Mouse (Mus musculus): ENCODE data around the gene Cdh20. TPM values are rescaled to one million over a fixed set of nuclear protein-coding genes. Genes with fewer than 3 reads are reported as not detected.
A peak's percentile ranks its signal among the peaks of the same experiment; 100 is the strongest.
"Not testable (repeated sequence)": the region's sequence is repeated elsewhere in the genome, so short reads cannot be mapped to it uniquely, and the experiment has no call there.

Cdh20 gene
- polyA plus RNA-seq, 1 experiment from 2014 or later = 0.23 TPM

DNA sequence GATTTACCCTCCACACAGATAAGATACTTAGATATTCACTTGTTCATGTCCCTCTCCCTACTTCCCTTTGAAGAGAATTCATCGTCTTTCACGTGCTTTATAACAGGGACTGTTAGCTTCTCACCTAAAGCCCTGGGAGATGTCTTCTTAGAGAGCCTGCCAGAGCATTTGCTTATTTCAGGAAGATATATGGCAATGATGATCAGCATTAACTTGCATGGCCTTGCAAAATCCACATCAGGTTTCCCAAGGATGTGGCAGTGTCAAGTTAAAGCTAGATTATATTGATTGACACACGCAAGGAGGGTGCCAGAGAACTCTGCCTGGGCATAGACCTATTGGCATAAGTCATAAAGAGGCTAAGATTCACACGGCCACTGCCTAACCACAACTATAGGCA is 168.6 kb downstream of the Cdh20 start:
- no peak for ATAC-seq
- no peak overlapping the region for H3K27ac ChIP-seq
- no peak overlapping the region for H3K4me2 ChIP-seq (replicated peaks)
- no peaks in the 10 kb centered on the region for H3K27me3 ChIP-seq (replicated peaks)
- no peak overlapping the region for H3K9ac ChIP-seq
- no peaks in the 10 kb centered on the region for H3K9me3 ChIP-seq
- WGBS = 86% methylated on average over 4 of the region's 4 CpGs
- H3K36me3 ChIP-seq = no peaks in the 10 kb centered on the region
- no peaks in the 10 kb centered on the region for H3K4me1 ChIP-seq (replicated peaks)
- no peak overlapping the region for H3K4me3 ChIP-seq (replicated peaks)

DNA sequence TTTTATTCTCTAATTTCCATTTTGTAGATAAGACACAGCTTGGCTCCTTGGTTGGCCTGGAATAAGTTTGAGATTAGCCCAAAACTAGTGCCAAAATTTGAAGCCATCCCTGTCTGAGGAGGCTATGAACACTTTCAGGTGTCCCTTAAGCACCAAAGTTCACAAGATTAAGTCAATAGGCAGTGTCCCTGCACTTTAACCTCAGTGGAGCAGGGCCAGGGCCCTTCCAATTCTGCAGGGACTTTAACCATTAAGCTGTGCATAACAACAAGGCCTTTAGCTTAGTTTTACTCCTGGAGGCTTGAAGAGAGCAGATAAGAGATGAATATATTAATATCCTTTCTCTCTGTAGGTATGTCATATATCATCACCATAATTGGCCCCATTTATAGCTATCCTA is 170.8 kb downstream of the Cdh20 start:
- no peaks in the 10 kb centered on the region for H3K9me3 ChIP-seq
- H3K4me2 ChIP-seq (replicated peaks) = no peak overlapping the region
- no peaks in the 10 kb centered on the region for H3K27me3 ChIP-seq (replicated peaks)
- no peak overlapping the region for H3K9ac ChIP-seq
- no peaks in the 10 kb centered on the region for H3K36me3 ChIP-seq
- H3K4me1 ChIP-seq (replicated peaks) = no peaks in the 10 kb centered on the region
- H3K27ac ChIP-seq = no peak overlapping the region
- no peak overlapping the region for H3K4me3 ChIP-seq (replicated peaks)
- ATAC-seq = 0 out of 2 replicates have a peak, but pooled peaks have one; percentile 28

DNA sequence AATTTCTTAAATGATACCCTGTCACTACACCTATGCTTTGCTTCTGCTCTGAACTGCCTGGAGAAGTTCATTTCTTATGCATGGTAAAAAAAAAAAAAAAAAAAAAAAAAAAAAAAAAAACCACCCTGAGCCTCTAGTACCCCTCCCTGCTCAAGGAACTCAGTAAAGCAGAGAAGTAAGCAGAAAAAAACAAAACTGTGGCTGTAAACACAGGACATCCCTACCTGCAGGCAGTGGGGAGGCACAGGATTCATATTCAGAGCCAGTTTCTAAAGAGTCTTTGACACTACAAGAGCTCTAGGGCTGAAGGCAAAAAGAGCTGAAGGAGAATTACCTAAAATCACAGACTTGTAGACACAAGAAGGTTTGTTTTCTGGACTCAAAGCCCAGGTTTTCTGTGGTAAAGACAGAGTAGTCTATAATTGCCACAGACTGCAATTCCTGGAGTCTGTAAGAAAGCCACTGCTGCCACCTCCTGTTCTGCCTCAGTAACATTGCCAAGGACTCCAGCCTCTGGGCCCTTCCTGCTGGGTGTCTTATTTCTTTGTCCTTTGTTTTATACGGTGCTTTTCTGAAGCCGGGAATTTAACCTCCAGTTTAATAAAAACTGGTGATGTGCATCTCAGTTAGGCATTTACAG is 176.3 kb downstream of the Cdh20 start:
- no peaks in the 10 kb centered on the region for H3K36me3 ChIP-seq
- H3K27me3 ChIP-seq (replicated peaks) = no peaks in the 10 kb centered on the region
- H3K4me3 ChIP-seq (replicated peaks) = no peak overlapping the region
- no peak overlapping the region for H3K27ac ChIP-seq
- no peak overlapping the region for H3K4me2 ChIP-seq (replicated peaks)
- WGBS = 13% methylated on average over 2 of the region's 2 CpGs
- no peaks in the 10 kb centered on the region for H3K4me1 ChIP-seq (replicated peaks)
- peak; percentile 67; the same call in 1 of the 2 replicates for ATAC-seq
- H3K9me3 ChIP-seq = no peaks in the 10 kb centered on the region
- H3K9ac ChIP-seq = no peak overlapping the region

DNA sequence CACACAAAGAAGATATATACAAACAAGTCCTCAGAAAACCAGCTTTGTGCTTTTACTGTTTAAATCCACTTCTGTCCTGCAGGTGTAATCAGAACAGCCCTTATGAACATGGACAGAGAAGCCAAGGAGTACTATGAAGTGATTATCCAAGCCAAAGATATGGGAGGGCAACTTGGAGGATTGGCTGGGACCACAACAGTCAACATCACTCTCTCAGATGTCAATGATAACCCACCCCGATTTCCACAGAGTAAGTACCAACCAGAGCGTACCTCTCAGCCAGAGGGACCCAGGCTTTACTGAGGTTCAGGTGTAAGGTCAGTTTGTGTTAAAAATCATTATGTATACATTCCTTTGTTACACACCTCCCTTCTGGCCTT is 176.8 kb downstream of the Cdh20 start:
- Histone ChIP-seq H3K27ac (no peak overlapping the region), H3K36me3 (no peaks in the 10 kb centered on the region), H3K9me3 (no peaks in the 10 kb centered on the region), H3K4me3 (replicated peaks) (no peak overlapping the region), H3K4me1 (replicated peaks) (no peaks in the 10 kb centered on the region), H3K27me3 (replicated peaks) (no peaks in the 10 kb centered on the region), H3K9ac (no peak overlapping the region), H3K4me2 (replicated peaks) (no peak overlapping the region)
- WGBS = 71% methylated on average over 2 of the region's 2 CpGs
- no peak for ATAC-seq

DNA sequence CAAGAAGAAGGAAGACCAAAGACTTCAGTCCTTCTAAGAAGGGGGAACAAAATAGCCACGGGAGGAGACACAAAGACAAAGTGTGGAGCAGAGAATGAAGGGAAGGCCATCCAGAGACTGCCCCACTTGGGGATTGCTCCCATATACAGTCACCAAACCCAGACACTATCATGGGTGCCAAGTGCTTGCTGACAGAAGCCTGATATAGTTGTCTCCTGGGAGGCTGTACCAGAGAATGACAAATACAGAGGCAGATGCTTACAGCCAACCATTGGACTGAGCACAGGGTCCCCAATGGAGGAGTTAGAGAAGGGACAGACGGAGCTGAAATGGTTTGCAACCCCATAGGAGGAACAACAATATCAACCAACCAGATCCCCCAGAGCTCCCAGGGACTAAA is 181.3 kb downstream of the Cdh20 start:
- H3K4me3 ChIP-seq (replicated peaks); ATAC-seq; H3K27me3 ChIP-seq (replicated peaks); H3K36me3 ChIP-seq; H3K4me1 ChIP-seq (replicated peaks); H3K4me2 ChIP-seq (replicated peaks); H3K9ac ChIP-seq; H3K27ac ChIP-seq; H3K9me3 ChIP-seq: not testable (repeated sequence)
- whole genome bisulfite sequencing = 86% methylated on average over 2 of the region's 2 CpGs

DNA sequence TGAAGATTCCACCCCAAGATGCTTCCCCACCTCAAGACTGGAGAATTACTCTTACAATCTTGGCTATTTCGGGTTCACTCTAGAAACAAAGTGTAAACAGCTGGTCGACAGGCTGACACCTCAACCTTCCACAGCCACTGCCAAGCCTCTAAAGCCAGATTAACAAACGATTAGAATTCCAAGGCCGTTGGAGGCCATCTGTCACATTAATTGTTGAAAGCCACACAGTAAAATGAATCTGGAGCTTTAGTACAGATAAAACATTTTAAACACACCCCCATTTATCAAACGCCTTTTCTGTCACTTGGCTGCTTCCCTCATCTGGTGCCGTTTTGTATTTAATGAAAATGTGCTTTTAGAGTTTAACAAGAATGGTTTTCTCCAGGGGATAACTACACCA is 188.7 kb downstream of the Cdh20 start:
- no peak overlapping the region for H3K4me2 ChIP-seq (replicated peaks)
- H3K4me1 ChIP-seq (replicated peaks) = no peaks in the 10 kb centered on the region
- 25% methylated on average over 6 of the region's 6 CpGs for WGBS
- H3K36me3 ChIP-seq = no peaks in the 10 kb centered on the region
- H3K4me3 ChIP-seq (replicated peaks) = no peak overlapping the region
- no peaks in the 10 kb centered on the region for H3K27me3 ChIP-seq (replicated peaks)
- ATAC-seq = no peak
- no peak overlapping the region for H3K27ac ChIP-seq
- no peak overlapping the region for H3K9ac ChIP-seq
- H3K9me3 ChIP-seq = no peaks in the 10 kb centered on the region

DNA sequence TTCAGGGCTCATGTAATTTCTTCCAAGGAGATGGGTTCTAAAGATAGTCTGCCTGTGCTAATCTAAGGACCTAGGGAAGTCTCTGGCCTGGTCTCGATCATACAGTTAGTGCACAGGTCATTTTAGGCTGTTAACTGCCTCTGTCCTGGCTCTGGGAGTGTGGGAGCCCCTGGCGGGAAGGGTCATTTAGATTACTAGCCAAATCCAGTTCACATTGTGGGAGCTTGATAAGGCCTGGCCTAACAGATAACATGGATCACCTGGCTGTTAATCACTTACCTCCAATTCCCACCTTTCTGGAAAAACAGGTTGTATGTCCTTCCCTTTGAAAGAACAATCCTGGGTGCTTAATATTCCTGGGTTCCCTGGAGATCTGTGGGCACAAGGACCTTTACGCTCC is 193.3 kb downstream of the Cdh20 start:
- no peak overlapping the region for H3K4me3 ChIP-seq (replicated peaks)
- H3K4me2 ChIP-seq (replicated peaks) = no peak overlapping the region
- no peaks in the 10 kb centered on the region for H3K4me1 ChIP-seq (replicated peaks)
- no peak overlapping the region for H3K27ac ChIP-seq
- H3K9me3 ChIP-seq = no peaks in the 10 kb centered on the region
- H3K27me3 ChIP-seq (replicated peaks) = no peaks in the 10 kb centered on the region
- ATAC-seq = peak; percentile 97
- H3K9ac ChIP-seq = no peak overlapping the region
- 57% methylated on average over 3 of the region's 3 CpGs for WGBS
- H3K36me3 ChIP-seq = no peaks in the 10 kb centered on the region

DNA sequence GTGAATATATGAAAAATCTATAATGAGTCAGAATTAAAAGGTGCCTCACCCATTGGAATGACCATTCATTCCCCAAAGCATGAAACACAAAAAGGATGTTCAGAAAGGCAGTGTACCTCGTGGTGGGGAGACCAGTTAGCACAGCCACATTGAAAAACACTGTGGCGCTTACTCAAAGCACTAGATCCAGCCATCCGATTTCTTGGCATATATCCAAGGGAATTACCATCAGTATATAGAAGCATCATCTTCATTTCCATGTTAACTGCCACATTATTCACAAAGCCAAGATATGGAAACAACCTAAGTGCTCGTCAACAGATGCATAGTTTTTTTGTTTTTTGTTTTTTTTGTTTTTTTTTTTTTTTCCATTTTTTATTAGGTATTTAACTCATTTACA is 193.9 kb downstream of the Cdh20 start:
- no peak overlapping the region for H3K9ac ChIP-seq
- 80% methylated on average over 4 of the region's 4 CpGs for WGBS
- H3K27ac ChIP-seq = no peak overlapping the region
- no peaks in the 10 kb centered on the region for H3K36me3 ChIP-seq
- ATAC-seq = no peak
- no peaks in the 10 kb centered on the region for H3K9me3 ChIP-seq
- H3K4me1 ChIP-seq (replicated peaks) = no peaks in the 10 kb centered on the region
- no peak overlapping the region for H3K4me3 ChIP-seq (replicated peaks)
- H3K27me3 ChIP-seq (replicated peaks) = no peaks in the 10 kb centered on the region
- no peak overlapping the region for H3K4me2 ChIP-seq (replicated peaks)

DNA sequence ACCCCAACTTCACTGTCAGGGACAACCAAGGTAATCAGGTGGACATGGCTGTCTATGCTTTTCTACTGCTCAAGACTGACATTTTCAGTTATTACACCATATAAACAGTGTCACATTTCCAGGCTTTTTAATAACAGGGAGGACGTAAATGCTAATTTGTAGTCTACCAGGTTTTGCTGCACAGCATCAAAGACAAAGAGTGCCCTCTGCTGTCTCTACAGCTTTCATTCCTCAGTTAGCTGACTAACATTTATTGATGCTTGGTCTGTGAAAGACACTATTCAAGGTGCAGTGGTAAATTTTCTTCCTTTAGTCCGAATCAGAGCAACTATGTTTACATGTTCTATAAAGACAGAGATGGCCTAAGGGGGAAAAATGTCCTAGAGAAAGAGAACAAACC is 210.7 kb downstream of the Cdh20 start:
- Histone ChIP-seq H3K27me3 (replicated peaks) (no peaks in the 10 kb centered on the region), H3K36me3 (no peaks in the 10 kb centered on the region), H3K4me3 (replicated peaks) (no peak overlapping the region), H3K9ac (no peak overlapping the region), H3K27ac (no peak overlapping the region), H3K4me2 (replicated peaks) (no peak overlapping the region), H3K9me3 (no peaks in the 10 kb centered on the region), H3K4me1 (replicated peaks) (no peaks in the 10 kb centered on the region)
- no peak for ATAC-seq
- WGBS = 38% methylated on average over 2 of the region's 2 CpGs

DNA sequence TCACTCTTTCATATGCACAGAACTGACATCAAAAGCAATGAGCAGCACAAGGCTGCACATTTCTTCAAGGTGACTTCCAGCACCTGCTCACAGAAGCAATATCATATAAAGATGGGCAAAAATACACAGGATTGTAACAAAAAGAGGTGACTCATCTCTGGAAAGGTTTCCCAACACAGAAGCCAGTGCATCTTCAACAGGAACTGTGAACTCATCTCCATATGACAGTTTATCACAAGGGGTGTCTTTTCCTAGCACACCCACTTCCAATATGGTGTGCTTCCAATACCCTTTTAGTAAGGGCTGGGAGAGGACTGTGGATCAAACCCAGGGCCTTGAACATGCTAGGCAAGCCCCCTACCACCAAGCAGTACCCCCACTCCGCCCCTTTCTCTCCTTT is 211.9 kb downstream of the Cdh20 start:
- no peak overlapping the region for H3K4me2 ChIP-seq (replicated peaks)
- no peak overlapping the region for H3K9ac ChIP-seq
- H3K36me3 ChIP-seq = no peaks in the 10 kb centered on the region
- no peaks in the 10 kb centered on the region for H3K9me3 ChIP-seq
- ATAC-seq = no peak
- H3K4me1 ChIP-seq (replicated peaks) = no peaks in the 10 kb centered on the region
- 69% methylated on average over 1 of the region's 1 CpGs for WGBS
- no peak overlapping the region for H3K27ac ChIP-seq
- H3K4me3 ChIP-seq (replicated peaks) = no peak overlapping the region
- H3K27me3 ChIP-seq (replicated peaks) = no peaks in the 10 kb centered on the region

DNA sequence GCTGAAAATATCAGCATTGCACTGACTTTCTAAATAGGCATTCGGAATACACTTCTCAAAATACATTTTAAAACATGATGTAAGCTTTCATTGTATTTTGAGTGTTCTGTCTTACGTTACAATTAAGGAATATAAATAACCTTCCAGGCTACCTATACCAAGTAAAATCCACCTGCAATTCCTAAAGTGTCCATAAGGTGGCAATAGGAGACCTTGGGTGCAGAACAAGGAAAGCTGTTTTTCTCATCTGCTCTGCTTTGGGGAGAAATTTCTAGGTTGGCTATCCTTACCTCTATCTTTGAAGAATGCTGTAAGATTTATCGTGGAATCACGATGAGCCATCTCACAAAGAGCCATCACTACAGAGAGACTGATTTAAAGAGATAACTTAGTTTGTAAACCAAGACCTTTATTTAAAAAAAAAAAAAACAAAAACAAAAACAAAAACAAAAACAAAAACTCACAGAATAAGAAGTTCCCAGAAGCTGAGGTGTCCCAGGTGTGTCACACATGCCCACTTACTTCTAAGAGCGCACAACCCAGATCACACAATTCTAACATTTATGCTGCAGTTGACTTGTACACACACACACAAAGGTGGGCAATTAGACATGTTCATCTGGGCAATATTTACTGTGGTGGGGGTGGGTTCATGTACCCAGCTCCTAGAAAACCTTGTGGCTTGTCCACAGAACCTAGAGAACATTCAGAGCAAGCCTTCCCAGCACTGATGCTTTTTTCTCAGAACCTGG is 218.1 kb downstream of the Cdh20 start:
- H3K27ac ChIP-seq = no peak overlapping the region
- H3K36me3 ChIP-seq = no peaks in the 10 kb centered on the region
- WGBS = 21% methylated on average over 5 of the region's 5 CpGs
- no peaks in the 10 kb centered on the region for H3K9me3 ChIP-seq
- H3K4me1 ChIP-seq (replicated peaks) = no peaks in the 10 kb centered on the region
- ATAC-seq = peak; percentile 78
- H3K9ac ChIP-seq = no peak overlapping the region
- no peak overlapping the region for H3K4me2 ChIP-seq (replicated peaks)
- no peaks in the 10 kb centered on the region for H3K27me3 ChIP-seq (replicated peaks)
- H3K4me3 ChIP-seq (replicated peaks) = no peak overlapping the region

DNA sequence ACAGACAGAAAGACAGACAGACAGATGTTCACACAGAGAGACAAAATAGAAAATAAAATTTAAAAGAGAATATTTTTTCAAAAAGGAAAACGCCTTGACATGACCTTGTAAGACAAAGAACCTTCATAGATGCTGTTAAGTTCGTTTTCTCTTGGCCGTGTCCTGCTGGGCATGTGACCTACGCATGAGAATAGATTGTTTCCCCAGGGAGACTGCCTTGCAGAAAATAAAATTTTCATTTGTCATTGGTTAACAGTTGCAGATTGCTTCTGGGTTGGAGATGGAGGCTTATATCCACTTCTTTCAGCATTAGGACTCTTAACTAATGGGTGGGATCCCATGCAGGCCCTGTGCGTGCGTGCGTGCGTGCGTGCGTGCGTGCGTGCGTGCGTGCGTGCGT is 219.2 kb downstream of the Cdh20 start:
- no peak for ATAC-seq
- Histone ChIP-seq H3K36me3 (no peaks in the 10 kb centered on the region), H3K9ac (no peak overlapping the region), H3K4me3 (replicated peaks) (no peak overlapping the region), H3K27me3 (replicated peaks) (no peaks in the 10 kb centered on the region), H3K4me1 (replicated peaks) (no peaks in the 10 kb centered on the region), H3K27ac (no peak overlapping the region), H3K4me2 (replicated peaks) (no peak overlapping the region), H3K9me3 (no peaks in the 10 kb centered on the region)
- 90% methylated on average over 16 of the region's 16 CpGs for WGBS

DNA sequence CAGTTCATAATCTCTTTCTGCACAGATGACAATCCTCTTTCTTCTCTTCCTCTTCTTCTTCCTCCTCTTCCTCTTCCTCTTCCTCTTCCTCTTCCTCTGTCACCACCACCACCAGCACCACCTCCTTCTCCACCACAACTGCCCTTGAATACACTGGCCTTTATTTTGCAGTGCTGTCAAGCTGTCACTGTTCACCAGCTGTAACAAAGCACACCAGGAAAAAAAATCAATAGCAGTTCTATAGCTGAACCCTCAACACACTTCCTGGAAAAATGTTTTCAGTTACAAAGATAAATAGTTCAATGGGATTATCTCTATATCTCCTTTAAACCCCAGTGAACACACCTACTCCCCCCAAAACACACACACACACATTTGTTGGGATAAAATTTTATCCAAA is 224.1 kb downstream of the Cdh20 start:
- Histone ChIP-seq H3K4me1 (replicated peaks) (0 out of 2 replicates have a peak, but pooled peaks cover 2% of the 10 kb centered on the region), H3K4me2 (replicated peaks) (no peak overlapping the region), H3K4me3 (replicated peaks) (no peak overlapping the region), H3K9me3 (no peaks in the 10 kb centered on the region), H3K27ac (no peak overlapping the region), H3K9ac (no peak overlapping the region), H3K36me3 (no peaks in the 10 kb centered on the region), H3K27me3 (replicated peaks) (no peaks in the 10 kb centered on the region)
- ATAC-seq = no peak
